Mouse (Mus musculus): ENCODE measurements around the gene Krt6a.
"Not testable (repeated sequence)": the region's sequence is repeated elsewhere in the genome, so short reads cannot be mapped to it uniquely, and the experiment has no call there.

Gene Krt6a

GRCm38 (mm10) chr15:101694207-101694606, at the start of gene Krt6a:
TSS of gene Krt6a (minus strand) at chr15:101694307.
- DNase-seq (ENCODE audit: low spot score in 2 of 2), result no peak

- DNase-seq (ENCODE audit: low spot score in 2 of 2), result no peak
Measured at GRCm38 (mm10) chr15:101742711-101743110, 48.6 kb upstream of the Krt6a start, which contains the start of gene Krt71. TSS of gene Krt71 (minus strand) at chr15:101743109.

GRCm38 (mm10) chr15:101737786-101738185, 43.7 kb upstream of the Krt6a start:
- DNase-seq (ENCODE audit: low spot score in 2 of 2), result no peak

GRCm38 (mm10) chr15:101730653-101731052, 36.5 kb upstream of the Krt6a start:
- DNase-seq (ENCODE audit: low spot score in 2 of 2), result no peak

- no peak for DNase-seq (ENCODE audit: low spot score in 2 of 2)
Measured at GRCm38 (mm10) chr15:101724686-101725085, 30.6 kb upstream of the Krt6a start.

- DNase-seq (ENCODE audit: low spot score in 2 of 2), result no peak
Measured at GRCm38 (mm10) chr15:101715831-101716230, 21.7 kb upstream of the Krt6a start.

- DNase-seq (ENCODE audit: low spot score in 2 of 2), result peak; percentile 69 to 78
Measured at GRCm38 (mm10) chr15:101714356-101714755, 20.2 kb upstream of the Krt6a start.

- peak in 1 of 2 experiments; percentile 55 for DNase-seq (ENCODE audit: low spot score in 2 of 2)
Measured at GRCm38 (mm10) chr15:101713731-101714130, 19.6 kb upstream of the Krt6a start.

GRCm38 (mm10) chr15:101712720-101713119, 18.6 kb upstream of the Krt6a start, which contains the start of gene Krt5:
TSS of gene Krt5 (minus strand) at chr15:101712898.
- peak; percentile 54 to 61 for DNase-seq (ENCODE audit: low spot score in 2 of 2)

GRCm38 (mm10) chr15:101708683-101709082, 14.6 kb upstream of the Krt6a start:
- DNase-seq (ENCODE audit: low spot score in 2 of 2), result no peak

GRCm38 (mm10) chr15:101707454-101707853, 13.3 kb upstream of the Krt6a start:
- no peak for DNase-seq (ENCODE audit: low spot score in 2 of 2)

GRCm38 (mm10) chr15:101704066-101704465, 10.0 kb upstream of the Krt6a start:
- DNase-seq (ENCODE audit: low spot score in 2 of 2), result no peak

GRCm38 (mm10) chr15:101702380-101702779, 8.3 kb upstream of the Krt6a start:
- DNase-seq (ENCODE audit: low spot score in 2 of 2), result no peak

- DNase-seq (ENCODE audit: low spot score in 2 of 2), result no peak
Measured at GRCm38 (mm10) chr15:101699866-101700265, 5.8 kb upstream of the Krt6a start.

GRCm38 (mm10) chr15:101699192-101699591, 5.1 kb upstream of the Krt6a start:
- DNase-seq (ENCODE audit: low spot score in 2 of 2), result no peak

GRCm38 (mm10) chr15:101697326-101698188, 3.5 kb upstream of the Krt6a start:
- no peak for DNase-seq (ENCODE audit: low spot score in 2 of 2)

- not testable (repeated sequence) for DNase-seq (ENCODE audit: low spot score in 2 of 2)
Measured at GRCm38 (mm10) chr15:101690460-101690859, 3.6 kb downstream of the Krt6a start.

GRCm38 (mm10) chr15:101688161-101688560, 5.9 kb downstream of the Krt6a start:
- no peak for DNase-seq (ENCODE audit: low spot score in 2 of 2)

GRCm38 (mm10) chr15:101680187-101680586, 13.9 kb downstream of the Krt6a start, which contains the start of gene Krt6b:
TSS of gene Krt6b (minus strand) at chr15:101680287.
- no peak for DNase-seq (ENCODE audit: low spot score in 2 of 2)

GRCm38 (mm10) chr15:101675978-101676377, 18.1 kb downstream of the Krt6a start:
- no peak for DNase-seq (ENCODE audit: low spot score in 2 of 2)

- no peak for DNase-seq (ENCODE audit: low spot score in 2 of 2)
Measured at GRCm38 (mm10) chr15:101652736-101653265, 41.3 kb downstream of the Krt6a start.

- no peak for DNase-seq (ENCODE audit: low spot score in 2 of 2)
Measured at GRCm38 (mm10) chr15:101647280-101647679, 46.8 kb downstream of the Krt6a start, which contains the start of gene Gm5478. TSS of gene Gm5478 (minus strand) at chr15:101647380.
